Mouse (Mus musculus) embryonic facial prominence, embryonic 13.5 days (tissue): ENCODE data around the gene Opn1sw. TPM values are rescaled to one million over a fixed set of nuclear protein-coding genes. Genes with fewer than 3 reads are reported as not detected.

Experiments
- ATAC-seq: fragments of 200-750 bp; cut with Nextera tagmentation; 2 replicates; pipeline ENCODE4 v1.8.0; 2017; ENCODE audit warnings: low read depth; ENCODE audit not compliant: insufficient number of reproducible peaks, insufficient read depth, low FRiP score, low TSS enrichment
- H3K27ac ChIP-seq: fragments of 300-500 bp; sonication (generic); 2 replicates; pipeline ENCODE4 v1.5.1; 2015; ENCODE audit warnings: moderate library complexity, mild to moderate bottlenecking, inconsistent platforms
- H3K27me3 ChIP-seq: fragments of 300-500 bp; sonication (generic); 2 replicates; pipeline ENCODE4 v1.6.1; 2015; ENCODE audit warnings: mild to moderate bottlenecking, inconsistent platforms
- H3K36me3 ChIP-seq: fragments of 300-500 bp; sonication (generic); 2 replicates; pipeline ENCODE4 v1.6.1; 2015; ENCODE audit warnings: mild to moderate bottlenecking, inconsistent platforms
- H3K4me1 ChIP-seq: fragments of 300-500 bp; sonication (generic); 2 replicates; pipeline ENCODE4 v1.6.1; 2015; ENCODE audit warnings: inconsistent platforms
- H3K4me2 ChIP-seq: fragments of 300-500 bp; sonication (generic); 2 replicates; pipeline ENCODE4 v1.6.1; 2015; ENCODE audit warnings: moderate library complexity, mild to moderate bottlenecking, inconsistent platforms
- H3K4me3 ChIP-seq: fragments of 300-500 bp; sonication (generic); 2 replicates; pipeline ENCODE4 v1.5.1; 2015; ENCODE audit warnings: mild to moderate bottlenecking, inconsistent platforms
- H3K9ac ChIP-seq: fragments of 300-500 bp; sonication (generic); 2 replicates; pipeline ENCODE4 v1.6.1; 2015; ENCODE audit warnings: mild to moderate bottlenecking, inconsistent platforms
- H3K9me3 ChIP-seq: fragments of 300-500 bp; sonication (generic); 2 replicates; pipeline ENCODE4 v1.6.1; 2016; ENCODE audit warnings: inconsistent platforms
- WGBS: fragments of 180-500 bp; shearing (Covaris S2); methylation state at CpG from one replicate; pipeline ENCODE4 v1.1.7; 2015; ENCODE audit warnings: mixed read lengths; 5-methylcytosine and 5-hydroxymethylcytosine counted together
- polyA plus RNA-seq: library from polyadenylated mRNA; unstranded; fragments of >200 nt; fragmentation: Nextera tagmentation; extraction: Ambion mirVana; gene quantifications from 2 replicates; pipeline ENCODE4 v1.2.1, GENCODE M21; 2015

The Opn1sw gene
- polyA plus RNA-seq, 1 experiment from 2014 or later, result 0.70 TPM

DNA sequence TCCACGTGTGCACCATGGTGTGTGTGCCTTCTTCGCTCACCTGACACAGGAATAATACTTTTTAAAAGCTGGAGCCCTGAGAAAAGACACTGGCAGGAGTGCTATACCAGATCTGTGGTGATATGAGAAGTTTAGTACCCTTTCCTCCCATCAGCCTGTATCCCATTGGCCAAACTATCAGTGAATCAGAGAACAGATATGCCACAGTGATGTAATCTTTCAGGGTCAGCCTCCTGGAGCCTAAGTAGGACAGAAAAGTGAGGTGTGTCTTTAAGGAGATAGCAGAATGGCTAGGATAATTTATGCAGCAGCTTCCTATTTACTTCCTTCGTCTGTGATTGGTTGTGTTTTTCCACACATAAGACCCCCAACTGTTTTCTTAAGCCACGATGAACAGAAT is 39.9 kb upstream of the Opn1sw start:
- Histone ChIP-seq H3K9ac (no peak overlapping the region), H3K36me3 (no peaks in the 10 kb centered on the region), H3K4me2 (no peak overlapping the region), H3K27me3 (peaks cover 20% of the 10 kb centered on the region), H3K4me1 (peaks cover 23% of the 10 kb centered on the region), H3K27ac (no peak overlapping the region), H3K9me3 (no peaks in the 10 kb centered on the region), H3K4me3 (no peak overlapping the region)
- no peak for ATAC-seq
- 58% methylated on average over 4 of the region's 4 CpGs for WGBS

GRCm38 (mm10) chr6:29426331-29426730 is 38.1 kb upstream of the Opn1sw start:
- ATAC-seq, result no peak

GRCm38 (mm10) chr6:29425118-29425517 is 36.9 kb upstream of the Opn1sw start:
- Histone ChIP-seq H3K9ac (no peak overlapping the region), H3K36me3 (peaks cover 4% of the 10 kb centered on the region; the same call in 1 of the 2 replicates), H3K4me2 (no peak overlapping the region), H3K27me3 (no peaks in the 10 kb centered on the region), H3K4me1 (no peaks in the 10 kb centered on the region), H3K27ac (no peak overlapping the region), H3K4me3 (no peak overlapping the region), H3K9me3 (no peaks in the 10 kb centered on the region)
- no peak for ATAC-seq
- 87% methylated on average over 8 of the region's 8 CpGs for WGBS

More at GRCm38 (mm10) chr6:29426331-29426730, 38.1 kb upstream of the Opn1sw start:
- Histone ChIP-seq H3K4me1 (peaks cover 9% of the 10 kb centered on the region), H3K9ac (no peak overlapping the region), H3K4me3 (no peak overlapping the region), H3K4me2 (no peak overlapping the region), H3K27me3 (peaks cover 3% of the 10 kb centered on the region; the same call in 1 of the 2 replicates), H3K36me3 (no peaks in the 10 kb centered on the region), H3K9me3 (no peaks in the 10 kb centered on the region), H3K27ac (no peak overlapping the region)
- 71% methylated on average over 6 of the region's 6 CpGs for WGBS

GRCm38 (mm10) chr6:29420596-29420995 is 32.3 kb upstream of the Opn1sw start:
- H3K36me3 ChIP-seq, result peaks cover 31% of the 10 kb centered on the region
- no peaks in the 10 kb centered on the region for H3K4me1 ChIP-seq
- H3K4me2 ChIP-seq, result no peak overlapping the region
- no peak overlapping the region for H3K4me3 ChIP-seq
- no peaks in the 10 kb centered on the region for H3K27me3 ChIP-seq
- no peak overlapping the region for H3K27ac ChIP-seq
- H3K9me3 ChIP-seq, result no peaks in the 10 kb centered on the region
- no peak for ATAC-seq
- WGBS, result 94% methylated on average over 2 of the region's 2 CpGs
- no peak overlapping the region for H3K9ac ChIP-seq

DNA sequence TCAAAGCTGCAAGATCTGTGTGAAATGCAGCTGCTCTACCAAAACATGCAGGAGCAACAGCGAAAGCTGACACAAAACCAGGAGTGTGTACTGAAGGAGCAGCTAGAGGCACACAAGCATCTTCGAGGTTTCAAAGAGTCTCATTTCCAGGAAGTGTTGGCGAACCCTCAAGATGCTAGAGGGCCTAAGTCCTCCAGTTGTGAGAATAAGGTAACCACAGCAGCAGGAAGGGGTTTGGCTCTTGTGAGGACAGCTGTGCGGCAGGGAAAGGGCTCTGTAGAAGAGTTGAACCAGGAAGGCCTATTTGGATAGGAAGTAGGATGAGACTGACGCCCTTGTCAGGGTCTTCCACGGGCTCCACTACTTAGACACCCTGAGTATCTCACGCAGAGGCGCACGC is 27.2 kb upstream of the Opn1sw start:
- no peaks in the 10 kb centered on the region for H3K27me3 ChIP-seq
- no peak overlapping the region for H3K9ac ChIP-seq
- H3K4me2 ChIP-seq, result no peak overlapping the region
- ATAC-seq, result no peak
- H3K27ac ChIP-seq, result no peak overlapping the region
- H3K9me3 ChIP-seq, result no peaks in the 10 kb centered on the region
- H3K4me1 ChIP-seq, result no peaks in the 10 kb centered on the region
- H3K36me3 ChIP-seq, result peaks cover 63% of the 10 kb centered on the region
- H3K4me3 ChIP-seq, result no peak overlapping the region
- WGBS, result 85% methylated on average over 9 of the region's 9 CpGs

- Histone ChIP-seq H3K9ac (no peak overlapping the region), H3K27ac (no peak overlapping the region), H3K9me3 (no peaks in the 10 kb centered on the region), H3K4me1 (peaks cover 5% of the 10 kb centered on the region), H3K4me3 (no peak overlapping the region), H3K27me3 (peaks cover 3% of the 10 kb centered on the region; the same call in 1 of the 2 replicates), H3K4me2 (no peak overlapping the region), H3K36me3 (peaks cover 36% of the 10 kb centered on the region)
- 90% methylated on average over 6 of the region's 6 CpGs for WGBS
- no peak for ATAC-seq
Measured at GRCm38 (mm10) chr6:29406412-29406811, 18.1 kb upstream of the Opn1sw start.

DNA sequence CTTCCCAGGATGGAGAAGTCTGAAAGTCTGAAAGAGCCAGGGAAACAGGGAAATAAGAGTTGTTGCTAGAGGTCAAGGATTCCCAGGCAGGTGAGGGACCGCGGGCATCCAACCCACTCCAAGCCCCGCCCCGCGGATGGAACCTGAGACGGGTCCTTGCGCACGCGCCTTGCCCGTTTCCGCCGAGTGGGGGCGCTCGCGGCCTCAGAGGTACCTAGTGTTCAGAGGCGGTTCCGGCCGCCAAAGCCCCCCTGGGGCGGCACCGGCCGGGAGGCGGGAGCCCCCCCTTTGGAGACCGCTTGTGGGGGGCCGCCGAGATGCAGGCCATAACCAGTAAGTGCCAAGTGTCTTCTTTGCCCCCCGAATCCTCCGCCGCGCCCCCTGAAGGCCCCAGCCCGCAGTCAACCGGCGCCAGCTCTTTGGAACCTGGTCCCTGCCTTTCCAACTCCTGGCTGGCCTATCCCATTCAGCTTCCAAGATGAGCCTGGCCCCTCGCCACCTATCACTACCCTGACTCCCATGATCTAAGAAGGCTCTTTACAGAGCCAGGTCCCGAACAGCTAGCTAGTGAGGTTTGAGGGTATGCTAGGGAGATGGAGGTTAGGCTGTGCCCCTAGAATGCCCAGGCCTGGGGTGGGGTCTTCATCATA is 14.6 kb upstream of the Opn1sw start:
- Histone ChIP-seq H3K4me2 (peak overlapping the region; percentile 50), H3K27ac (no peak overlapping the region), H3K4me1 (peaks cover 8% of the 10 kb centered on the region), H3K36me3 (peaks cover 18% of the 10 kb centered on the region; the same call in 1 of the 2 replicates), H3K9ac (no peak overlapping the region), H3K9me3 (no peaks in the 10 kb centered on the region), H3K4me3 (peak overlapping the region; percentile 25), H3K27me3 (peaks cover 3% of the 10 kb centered on the region; the same call in 1 of the 2 replicates)
- WGBS, result 5% methylated on average over 34 of the region's 34 CpGs
- ATAC-seq, result no peak

GRCm38 (mm10) chr6:29399851-29400250 is 11.6 kb upstream of the Opn1sw start:
- Histone ChIP-seq H3K27me3 (peaks cover 11% of the 10 kb centered on the region), H3K27ac (no peak overlapping the region), H3K36me3 (peaks cover 8% of the 10 kb centered on the region; the same call in 1 of the 2 replicates), H3K9me3 (no peaks in the 10 kb centered on the region), H3K4me3 (no peak overlapping the region), H3K4me1 (peaks cover 21% of the 10 kb centered on the region), H3K9ac (no peak overlapping the region), H3K4me2 (no peak overlapping the region)
- WGBS, result 82% methylated on average over 4 of the region's 4 CpGs
- ATAC-seq, result no peak

- peak overlapping the region; percentile 73 for H3K27ac ChIP-seq
- peaks cover 24% of the 10 kb centered on the region for H3K27me3 ChIP-seq
- peak overlapping the region; percentile 89 for H3K4me2 ChIP-seq
- H3K4me3 ChIP-seq, result peak overlapping the region; percentile 68
- 7% methylated on average over 6 of the region's 6 CpGs for WGBS
- no peaks in the 10 kb centered on the region for H3K9me3 ChIP-seq
- H3K9ac ChIP-seq, result peak overlapping the region; percentile 78
- H3K4me1 ChIP-seq, result peaks cover 17% of the 10 kb centered on the region
- ATAC-seq, result peak; percentile 50; the same call in 1 of the 2 replicates
- H3K36me3 ChIP-seq, result peaks cover 8% of the 10 kb centered on the region; the same call in 1 of the 2 replicates
Measured at GRCm38 (mm10) chr6:29397575-29397974, 9.3 kb upstream of the Opn1sw start.

DNA sequence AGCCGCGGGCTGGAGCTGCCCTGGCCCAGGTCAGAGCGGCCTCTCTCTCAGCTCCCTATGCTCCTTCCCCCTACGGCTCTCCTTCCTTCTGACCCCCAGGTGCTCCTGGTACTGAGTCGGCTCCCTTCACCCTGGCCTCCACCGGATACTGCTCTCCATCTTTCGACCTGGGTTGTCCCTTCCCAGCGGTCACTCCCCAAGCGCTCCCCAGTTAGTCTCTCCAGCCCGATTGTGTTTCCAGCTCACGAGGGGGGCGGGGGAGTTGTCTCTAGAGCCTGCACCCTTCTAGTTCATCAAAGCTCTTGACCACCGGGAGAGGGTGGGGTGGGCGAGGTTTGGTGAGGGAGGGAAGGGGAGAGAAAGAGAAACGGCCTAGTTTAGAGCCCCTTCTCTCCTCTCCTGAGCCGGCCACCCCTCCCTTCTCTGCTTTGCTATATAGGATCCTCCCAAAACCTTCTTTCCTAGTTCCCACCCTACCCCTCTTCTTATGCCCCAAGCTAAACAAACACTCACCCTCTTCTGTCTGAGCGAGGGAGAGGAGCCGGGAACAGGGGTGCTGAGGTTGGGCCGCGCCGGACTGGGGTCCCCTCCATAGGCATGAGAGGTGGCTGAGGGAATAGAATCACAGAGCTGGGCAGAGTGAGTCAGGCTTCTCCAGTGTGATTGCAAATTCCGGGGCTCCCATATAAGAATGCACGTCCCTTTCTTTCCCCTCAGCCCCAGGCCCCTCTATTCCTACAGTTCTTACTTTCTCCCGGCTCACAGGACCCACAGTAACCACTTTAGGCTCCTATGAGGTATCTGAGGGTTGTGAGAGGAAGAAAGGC is 8.7 kb upstream of the Opn1sw start:
- Histone ChIP-seq H3K36me3 (peaks cover 8% of the 10 kb centered on the region; the same call in 1 of the 2 replicates), H3K9ac (peak overlapping the region; percentile 78), H3K4me3 (peak overlapping the region; percentile 68), H3K4me1 (peaks cover 16% of the 10 kb centered on the region), H3K9me3 (no peaks in the 10 kb centered on the region), H3K4me2 (peak overlapping the region; percentile 89), H3K27ac (peak overlapping the region; percentile 73), H3K27me3 (peaks cover 23% of the 10 kb centered on the region)
- peak; percentile 61 for ATAC-seq
- 5% methylated on average over 24 of the region's 24 CpGs for WGBS

DNA sequence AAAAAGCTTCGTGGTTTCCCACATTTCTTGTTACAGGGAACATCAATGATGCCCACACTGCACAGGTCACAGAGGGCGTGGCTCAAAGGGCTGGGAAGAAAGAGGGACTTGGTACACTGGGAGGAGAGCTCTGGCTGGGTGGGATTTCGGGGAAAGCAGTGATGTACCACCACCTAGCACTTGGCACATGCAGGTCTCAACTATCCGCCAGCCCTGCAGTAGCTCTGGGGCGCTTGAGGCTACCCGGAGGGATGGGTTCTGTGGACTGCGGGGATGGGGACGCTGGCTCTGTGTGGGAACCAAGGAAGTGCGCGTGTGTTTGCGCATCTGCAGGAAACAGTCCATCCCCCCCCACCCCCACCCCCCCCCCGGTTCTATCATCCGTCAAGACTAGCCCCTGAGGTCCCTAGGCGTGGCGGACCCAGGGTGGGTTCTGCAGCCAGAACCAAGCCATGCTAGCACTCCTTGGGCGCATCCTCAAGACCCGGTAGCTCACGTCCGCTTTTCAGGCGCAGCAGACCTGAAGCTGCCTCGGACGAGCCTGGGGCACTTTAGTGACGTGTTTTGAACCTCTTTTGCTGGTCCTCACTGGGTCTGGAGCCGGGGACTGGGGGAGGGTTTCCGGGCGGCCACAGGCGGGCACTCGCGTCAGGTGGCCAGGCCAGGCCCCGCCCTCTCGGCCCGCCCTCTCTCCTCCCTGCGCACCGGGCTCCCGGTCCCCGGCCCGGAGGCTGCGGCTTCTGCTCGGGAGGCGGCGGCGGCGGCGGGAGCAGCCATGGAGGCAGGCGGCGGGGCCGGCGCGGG is 7.8 kb upstream of the Opn1sw start, which contains the start of gene Ccdc136:
Ccdc136 (plus strand) TSS at position 400 of the 804 bp plus-strand sequence.
- peak; percentile 84 for ATAC-seq
- Histone ChIP-seq H3K27ac (peak within 1 kb of the TSS; percentile 73), H3K9me3 (no peaks in the 10 kb centered on the region), H3K4me1 (peaks cover 16% of the 10 kb centered on the region), H3K36me3 (peaks cover 5% of the 10 kb centered on the region; the same call in 1 of the 2 replicates), H3K4me2 (peak within 1 kb of the TSS; percentile 89), H3K9ac (peak within 1 kb of the TSS; percentile 78), H3K27me3 (peaks cover 24% of the 10 kb centered on the region), H3K4me3 (peak within 1 kb of the TSS; percentile 68)
- WGBS, result 2% methylated on average over 45 of the region's 49 CpGs
